Mouse (Mus musculus): ENCODE data around the gene Nsun2. TPM values are rescaled to one million over a fixed set of nuclear protein-coding genes. Genes with fewer than 3 reads are reported as not detected.

The Nsun2 gene
- polyA plus RNA-seq, 2 experiments = 58.7 to 88.8 TPM

DNA sequence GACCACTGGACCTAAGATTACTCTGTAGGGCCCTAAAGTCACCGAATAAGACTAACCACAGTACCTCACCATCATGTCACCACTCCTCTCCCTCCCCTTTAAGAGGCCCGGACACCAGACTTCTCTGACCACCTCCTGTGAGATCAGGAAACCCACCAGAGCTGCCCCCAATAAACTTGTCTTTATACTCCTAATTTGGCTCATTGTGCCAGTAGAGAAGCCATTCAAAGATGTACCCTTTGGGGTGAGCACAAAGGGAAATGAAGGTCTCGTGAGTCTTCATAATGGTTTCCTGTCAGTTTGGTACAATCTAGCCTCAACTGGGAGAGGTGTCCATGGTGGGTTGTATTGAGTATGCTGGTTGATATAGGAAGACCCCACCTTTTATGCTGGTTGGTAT lies 107.5 kb downstream of the Nsun2 start:
- Histone ChIP-seq H3K4me2 (ENCODE audit: low read depth) (no peak overlapping the region), H3K4me3 (ENCODE audit: insufficient read depth in 1 of 2, low read depth in 2 of 2, low read length in 2 of 2) (no peak overlapping the region), H3K9me3 (ENCODE audit: control insufficient read depth, low read length) (no peaks in the 10 kb centered on the region), H3K4me1 (replicated peaks; ENCODE audit: control insufficient read depth in 2 of 2, insufficient read depth in 2 of 2, low read length in 1 of 2) (peaks cover 0 to 2% of the 10 kb centered on the region in 2 experiments; a peak in 1 of 4 replicates), H3K27ac (no peak overlapping the region), H3K27me3 (ENCODE audit: control insufficient read depth, insufficient read depth, low read length) (no peaks in the 10 kb centered on the region), H3K9ac (replicated peaks) (no peak overlapping the region), H3K36me3 (replicated peaks; ENCODE audit: control insufficient read depth, insufficient read depth, low read depth) (peaks cover 12% of the 10 kb centered on the region)
- 62% methylated on average over 3 of the region's 3 CpGs for WGBS (ENCODE audit: insufficient replicate concordance)
- TF ChIP-seq EP300 (IDR thresholded peaks at IDR 0.05; ENCODE audit: low read depth) (no peak), CTCF (IDR thresholded peaks at IDR 0.05; ENCODE audit: low read depth) (no peak)
- DNase-seq (ENCODE audit: low read depth in 3 of 3, low spot score in 3 of 3) (no peak), ATAC-seq (ENCODE audit: insufficient read depth) (no peak)

DNA sequence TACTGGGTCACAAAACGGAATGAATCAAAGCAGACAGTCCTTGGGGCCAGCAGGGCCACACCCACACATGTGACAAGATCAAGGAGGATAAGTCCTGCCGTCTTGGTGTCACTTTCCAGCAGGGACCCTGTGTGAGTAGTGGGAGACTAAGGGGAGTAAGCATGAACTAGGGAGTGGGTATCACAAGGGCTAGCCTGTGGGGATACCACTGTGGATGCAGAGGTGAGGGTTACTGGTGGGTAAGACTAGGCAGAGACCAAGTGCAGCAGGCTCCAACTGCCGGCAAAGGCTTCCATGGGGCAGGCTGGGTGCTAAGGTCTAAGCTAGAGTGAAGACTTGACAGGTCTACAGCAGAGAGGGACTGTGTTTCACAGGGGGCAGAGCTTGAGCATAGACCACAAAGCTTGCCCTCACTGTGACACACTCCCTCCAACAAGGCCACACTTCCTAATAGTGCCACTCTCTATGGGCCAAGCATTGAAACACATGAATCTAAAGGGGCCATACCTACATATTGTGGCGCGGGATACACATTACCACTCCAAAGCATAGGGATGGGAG lies 109.2 kb downstream of the Nsun2 start:
- peaks cover 0 to 2% of the 10 kb centered on the region in 2 experiments; a peak in 1 of 4 replicates for H3K4me1 ChIP-seq (replicated peaks; ENCODE audit: control insufficient read depth in 2 of 2, insufficient read depth in 2 of 2, low read length in 1 of 2)
- H3K9ac ChIP-seq (replicated peaks) = no peak overlapping the region
- H3K27ac ChIP-seq = no peak overlapping the region
- no peak overlapping the region for H3K4me3 ChIP-seq (ENCODE audit: insufficient read depth in 1 of 2, low read depth in 2 of 2, low read length in 2 of 2)
- no peak for ATAC-seq (ENCODE audit: insufficient read depth)
- WGBS (ENCODE audit: insufficient replicate concordance) = 47% methylated on average over 5 of the region's 5 CpGs
- H3K4me2 ChIP-seq (ENCODE audit: low read depth) = no peak overlapping the region
- no peak for DNase-seq (ENCODE audit: low read depth in 3 of 3, low spot score in 3 of 3)
- peaks cover 2% of the 10 kb centered on the region; the same call in 1 of the 2 replicates for H3K36me3 ChIP-seq (replicated peaks; ENCODE audit: control insufficient read depth, insufficient read depth, low read depth)
- TF ChIP-seq EP300 (IDR thresholded peaks at IDR 0.05; ENCODE audit: low read depth) = no peak
- no peak for TF ChIP-seq CTCF (IDR thresholded peaks at IDR 0.05; ENCODE audit: low read depth)
- H3K9me3 ChIP-seq (ENCODE audit: control insufficient read depth, low read length) = no peaks in the 10 kb centered on the region
- H3K27me3 ChIP-seq (ENCODE audit: control insufficient read depth, insufficient read depth, low read length) = no peaks in the 10 kb centered on the region

- 64% methylated on average over 2 of the region's 2 CpGs for WGBS (ENCODE audit: insufficient replicate concordance)
- Histone ChIP-seq H3K4me3 (ENCODE audit: insufficient read depth in 1 of 2, low read depth in 2 of 2, low read length in 2 of 2) (no peak overlapping the region), H3K27ac (no peak overlapping the region), H3K4me1 (replicated peaks; ENCODE audit: control insufficient read depth in 2 of 2, insufficient read depth in 2 of 2, low read length in 1 of 2) (peaks cover 0 to 2% of the 10 kb centered on the region in 2 experiments; a peak in 1 of 4 replicates), H3K9me3 (ENCODE audit: control insufficient read depth, low read length) (no peaks in the 10 kb centered on the region), H3K4me2 (ENCODE audit: low read depth) (no peak overlapping the region), H3K36me3 (replicated peaks; ENCODE audit: control insufficient read depth, insufficient read depth, low read depth) (peaks cover 2% of the 10 kb centered on the region; the same call in 1 of the 2 replicates), H3K9ac (replicated peaks) (no peak overlapping the region), H3K27me3 (ENCODE audit: control insufficient read depth, insufficient read depth, low read length) (no peaks in the 10 kb centered on the region)
- ATAC-seq (ENCODE audit: insufficient read depth) (no peak), DNase-seq (ENCODE audit: low read depth in 3 of 3, low spot score in 3 of 3) (no peak)
- no peak for TF ChIP-seq CTCF (IDR thresholded peaks at IDR 0.05; ENCODE audit: low read depth)
These were observed 110.4 kb downstream of the Nsun2 start for GRCm38 (mm10) chr13:69643937-69644336.

DNA sequence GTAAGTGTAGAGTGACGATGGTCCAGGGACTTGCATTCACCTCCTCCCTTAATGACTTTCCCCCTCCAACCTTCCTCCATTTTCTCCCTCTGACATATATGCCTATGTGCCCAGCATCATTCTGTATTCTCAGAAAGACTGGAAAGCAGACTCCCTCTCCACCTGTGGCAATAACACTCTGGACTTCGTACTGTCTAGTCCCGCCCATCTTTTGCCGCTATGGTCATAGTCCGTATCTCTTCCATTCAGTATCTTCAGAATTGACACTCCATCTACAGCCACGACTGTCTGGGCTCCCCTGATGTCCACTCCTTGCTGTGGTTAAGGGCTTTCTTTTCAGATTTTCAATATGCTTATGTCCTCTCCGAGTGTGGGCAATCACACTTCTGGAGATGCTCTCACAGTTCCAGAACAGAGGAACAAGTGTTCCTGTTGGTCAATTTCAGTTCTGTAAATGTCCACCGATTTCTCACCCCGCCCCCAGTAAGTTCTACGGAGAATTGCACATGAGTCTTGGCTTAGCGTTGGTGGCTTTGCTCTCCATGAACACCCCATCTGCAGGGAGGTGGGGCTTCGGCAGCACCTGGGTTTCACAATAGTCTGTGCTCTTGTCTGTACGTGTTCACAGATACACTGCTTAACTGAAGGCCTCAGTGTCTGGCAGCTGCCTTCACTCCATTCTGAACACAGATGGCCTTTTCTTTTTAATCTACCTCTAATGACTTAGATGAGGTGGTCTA lies 111.1 kb downstream of the Nsun2 start:
- ATAC-seq (ENCODE audit: insufficient read depth) (no peak), DNase-seq (ENCODE audit: low read depth in 3 of 3, low spot score in 3 of 3) (no peak)
- Histone ChIP-seq H3K27ac (no peak overlapping the region), H3K9ac (replicated peaks) (no peak overlapping the region), H3K9me3 (ENCODE audit: control insufficient read depth, low read length) (no peaks in the 10 kb centered on the region), H3K4me3 (ENCODE audit: insufficient read depth in 1 of 2, low read depth in 2 of 2, low read length in 2 of 2) (no peak overlapping the region), H3K27me3 (ENCODE audit: control insufficient read depth, insufficient read depth, low read length) (no peaks in the 10 kb centered on the region), H3K36me3 (replicated peaks; ENCODE audit: control insufficient read depth, insufficient read depth, low read depth) (peaks cover 2% of the 10 kb centered on the region; the same call in 1 of the 2 replicates), H3K4me1 (replicated peaks; ENCODE audit: control insufficient read depth in 2 of 2, insufficient read depth in 2 of 2, low read length in 1 of 2) (peaks cover 0 to 2% of the 10 kb centered on the region in 2 experiments; a peak in 1 of 4 replicates), H3K4me2 (ENCODE audit: low read depth) (no peak overlapping the region)
- 58% methylated on average over 13 of the region's 13 CpGs for WGBS (ENCODE audit: insufficient replicate concordance)
- TF ChIP-seq EP300 (IDR thresholded peaks at IDR 0.05; ENCODE audit: low read depth) (no peak), CTCF (IDR thresholded peaks at IDR 0.05; ENCODE audit: low read depth) (no peak)

DNA sequence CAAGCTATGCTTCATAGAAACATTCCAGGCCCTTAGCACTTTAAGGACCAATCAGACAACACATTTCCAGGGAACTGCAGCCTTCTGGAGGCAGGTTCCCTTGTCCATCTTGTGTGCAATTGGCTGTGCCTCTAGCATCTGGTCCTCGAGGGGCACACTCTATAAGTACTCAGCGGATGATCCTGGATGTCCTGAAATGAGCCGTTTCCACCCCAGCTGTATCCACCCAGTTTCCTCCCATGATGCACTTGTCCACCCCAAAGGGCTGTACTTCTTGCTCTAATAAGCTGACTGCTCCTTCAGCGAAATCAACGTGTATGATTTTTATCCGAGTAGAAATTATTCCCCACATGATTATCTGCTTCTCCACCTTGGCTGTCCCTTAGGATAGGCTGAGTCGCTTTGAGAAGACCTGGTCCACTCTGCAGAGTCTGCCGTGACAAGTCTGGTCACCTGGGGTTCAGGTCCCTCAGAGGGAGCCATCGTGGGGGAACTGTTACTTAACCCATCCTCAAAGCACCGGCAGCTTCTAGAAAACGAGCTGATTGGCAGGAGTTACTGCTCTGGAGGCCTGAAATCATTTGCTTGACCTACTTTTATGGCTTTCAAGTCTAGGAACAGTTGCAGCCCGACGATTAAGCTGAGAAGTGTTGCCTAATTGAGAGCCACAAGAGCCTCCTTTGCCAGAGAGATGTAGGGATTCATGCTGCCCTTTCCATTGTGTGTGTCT lies 112.3 kb downstream of the Nsun2 start:
- Histone ChIP-seq H3K4me2 (ENCODE audit: low read depth) (no peak overlapping the region), H3K27ac (no peak overlapping the region), H3K9me3 (ENCODE audit: control insufficient read depth, low read length) (no peaks in the 10 kb centered on the region), H3K9ac (replicated peaks) (no peak overlapping the region), H3K4me1 (replicated peaks; ENCODE audit: control insufficient read depth in 2 of 2, insufficient read depth in 2 of 2, low read length in 1 of 2) (peaks cover 0 to 2% of the 10 kb centered on the region in 2 experiments; a peak in 1 of 4 replicates), H3K27me3 (ENCODE audit: control insufficient read depth, insufficient read depth, low read length) (no peaks in the 10 kb centered on the region), H3K4me3 (ENCODE audit: insufficient read depth in 1 of 2, low read depth in 2 of 2, low read length in 2 of 2) (no peak overlapping the region), H3K36me3 (replicated peaks; ENCODE audit: control insufficient read depth, insufficient read depth, low read depth) (no peaks in the 10 kb centered on the region)
- 54% methylated on average over 13 of the region's 13 CpGs for WGBS (ENCODE audit: insufficient replicate concordance)
- TF ChIP-seq EP300 (IDR thresholded peaks at IDR 0.05; ENCODE audit: low read depth) = no peak
- TF ChIP-seq CTCF (IDR thresholded peaks at IDR 0.05; ENCODE audit: low read depth) = no peak
- no peak for ATAC-seq (ENCODE audit: insufficient read depth)
- no peak for DNase-seq (ENCODE audit: low read depth in 3 of 3, low spot score in 3 of 3)
